In genomic region chr14:61880514-61881259, GRCm38 (mm10) we compare ENCODE assay signal across 13 mouse cellular contexts.
DNase-seq lines count a peak whose midpoint lies in the region; ATAC-seq and TF ChIP-seq lines count a peak whose summit lies in the region.
"Had no signal": no experiment of that assay in that cellular context is flagged by ENCODE, and none has a peak within 500 bp of the region (broad histone marks: within the 10 kb centered on the region; RNA-seq: fewer than 3 reads in every experiment).

No protein-coding gene starts in this region.

- no peak overlapping the region for H3K4me3 ChIP-seq in ES-E14 (ENCODE audit: insufficient read depth in 1 of 2, low read depth in 1 of 2, low read length in 2 of 2, poor library complexity in 1 of 2, severe bottlenecking in 1 of 2)
- H3K4me3 ChIP-seq in limb, embryonic 12.5 days (replicated peaks) = no peak overlapping the region
- H3K4me3 ChIP-seq: forebrain, embryonic 15.5 days; left cerebral cortex, adult 2 months; liver, embryonic 15.5 days had no signal

- no peaks in the 10 kb centered on the region for H3K4me1 ChIP-seq in ES-E14 (ENCODE audit: control insufficient read depth in 2 of 2, insufficient read depth in 2 of 2, low read length in 2 of 2, poor library complexity in 1 of 2)
- peaks cover 10% of the 10 kb centered on the region for H3K4me1 ChIP-seq in limb, embryonic 12.5 days (replicated peaks)
- H3K4me1 ChIP-seq: forebrain, embryonic 15.5 days; liver, embryonic 15.5 days had no signal

- no peaks in the 10 kb centered on the region for H3K36me3 ChIP-seq in ES-E14 (ENCODE audit: control insufficient read depth, insufficient read depth, low read length, poor library complexity, severe bottlenecking)
- H3K36me3 ChIP-seq in limb, embryonic 12.5 days = no peaks in the 10 kb centered on the region
- H3K36me3 ChIP-seq: forebrain, embryonic 15.5 days; liver, embryonic 15.5 days had no signal

- H3K9me3 ChIP-seq in ES-E14 (ENCODE audit: control insufficient read depth, insufficient read depth, low read depth, low read length) = no peaks in the 10 kb centered on the region
- no peaks in the 10 kb centered on the region for H3K9me3 ChIP-seq in limb, embryonic 12.5 days
- H3K9me3 ChIP-seq: forebrain, embryonic 15.5 days; liver, embryonic 15.5 days had no signal

- H3K27me3 ChIP-seq in limb, embryonic 12.5 days = no peaks in the 10 kb centered on the region
- H3K27me3 ChIP-seq: forebrain, embryonic 15.5 days; liver, embryonic 15.5 days had no signal

- H3K27ac ChIP-seq in ES-E14 (ENCODE audit: insufficient read depth, low read depth, low read length, poor library complexity, severe bottlenecking) = no peak overlapping the region
- peak overlapping the region; percentile 45; the same call in 1 of the 2 replicates for H3K27ac ChIP-seq in limb, embryonic 12.5 days
- H3K27ac ChIP-seq: forebrain, embryonic 15.5 days; left cerebral cortex, adult 2 months; liver, embryonic 15.5 days had no signal

- intact Hi-C loops in heart, postnatal 10 days (cut with DNase I) = no loop called here
- intact Hi-C loops in heart, postnatal 25 days (cut with DNase I) = no loop called here
- intact Hi-C loops in left cerebral cortex, postnatal 25 days (cut with DNase I) = no loop called here

- in situ Hi-C loops in ES-E14 (cut with MboI; ENCODE audit: low sequenced_read_pairs in 2 of 2, unreplicated experiment in 2 of 2) = no loop called here

- no peak overlapping the region for H3K9ac ChIP-seq in ES-E14 (ENCODE audit: insufficient read depth, low read depth, low read length, poor library complexity, severe bottlenecking)
- no peak overlapping the region for H3K9ac ChIP-seq in limb, embryonic 12.5 days (replicated peaks)
- H3K9ac ChIP-seq: forebrain, embryonic 15.5 days; liver, embryonic 15.5 days had no signal

- ATAC-seq in limb, embryonic 12.5 days (ENCODE audit: insufficient number of reproducible peaks, insufficient read depth, low FRiP score, low TSS enrichment, low read depth) = no peak; the same call in 1 of the 2 replicates
- ATAC-seq: forebrain, embryonic 15.5 days had no signal

- DNase-seq in adrenal gland, adult 2 months = peak; percentile 31
- no peak for DNase-seq in adrenal gland, postnatal 36 days
- DNase-seq in heart, postnatal 10 days = peak; percentile 16 to 23
- DNase-seq in heart, postnatal 25 days (ENCODE audit: low spot score) = no peak
- no peak for DNase-seq in ES-E14 (ENCODE audit: low read depth, low spot score)
- no peak for DNase-seq in spleen, adult 18-20 months
- no peak for DNase-seq in left cerebral cortex, postnatal 25 days (ENCODE audit: low spot score in 2 of 2)
- DNase-seq: B cell, adult 2 months; kidney, postnatal 36 days had no signal

- WGBS in limb, embryonic 12.5 days = 42% methylated on average over 9 of the region's 9 CpGs

- H3K4me2 ChIP-seq in limb, embryonic 12.5 days = no peak overlapping the region
- H3K4me2 ChIP-seq: forebrain, embryonic 15.5 days; liver, embryonic 15.5 days had no signal

TF ChIP-seq in ES-E14, 5 proteins besides CTCF, POLR2A, EP300 and RAD21:
- TF ChIP-seq ZNF384 (IDR thresholded peaks at IDR 0.05; ENCODE audit: low read depth, low read length) (peak; percentile 62), ZC3H11A (IDR thresholded peaks at IDR 0.05; ENCODE audit: borderline replicate concordance, low read depth, low read length) (no peak)
TF ChIP-seq in ES-E14: peak in this region for 1.

Comparison
In these comparisons a context has a peak if more than half of its experiments do, and no peak if none do; other contexts are left out.
1. DNase-seq: peak in adrenal gland, adult 2 months (single experiment) and heart, postnatal 10 days (2 of 2); none in adrenal gland, postnatal 36 days (0 of 2), heart, postnatal 25 days (single experiment), ES-E14 (single experiment), spleen, adult 18-20 months (0 of 2) and left cerebral cortex, postnatal 25 days (0 of 2).